Mouse (Mus musculus): ENCODE results near the gene Kirrel3.

GRCm38 (mm10) chr9:34905164-34905563, 419.5 kb downstream of the Kirrel3 start:
- TF ChIP-seq CTCF (IDR thresholded peaks at IDR 0.05; ENCODE audit: low read depth, low read length) = no peak
- no peak for TF ChIP-seq GATA1 (IDR thresholded peaks at IDR 0.05; ENCODE audit: borderline replicate concordance, low read length)
- no peak for TF ChIP-seq TAL1 (conservative IDR thresholded peaks at IDR 0.05; ENCODE audit: low read depth, low read length)
- TF ChIP-seq POLR2AphosphoS5 (IDR thresholded peaks at IDR 0.05; ENCODE audit: insufficient replicate concordance, low read depth, low read length) = no peak
